Mouse (Mus musculus) testis, postnatal 10 days (tissue): ENCODE results near the gene Jsrp1.

ENCODE experiments used
- DNase-seq: peaks from one replicate; pipeline ENCODE4 v3.0.0; 2021; ENCODE audit warnings: low spot score

Gene Jsrp1

GRCm38 (mm10) chr10:80813366-80813765 lies at the start of gene Jsrp1:
TSS of gene Jsrp1 (minus strand) at chr10:80813498.
- no peak for DNase-seq

GRCm38 (mm10) chr10:80862305-80862704 lies 49.0 kb upstream of the Jsrp1 start:
- no peak for DNase-seq

DNA sequence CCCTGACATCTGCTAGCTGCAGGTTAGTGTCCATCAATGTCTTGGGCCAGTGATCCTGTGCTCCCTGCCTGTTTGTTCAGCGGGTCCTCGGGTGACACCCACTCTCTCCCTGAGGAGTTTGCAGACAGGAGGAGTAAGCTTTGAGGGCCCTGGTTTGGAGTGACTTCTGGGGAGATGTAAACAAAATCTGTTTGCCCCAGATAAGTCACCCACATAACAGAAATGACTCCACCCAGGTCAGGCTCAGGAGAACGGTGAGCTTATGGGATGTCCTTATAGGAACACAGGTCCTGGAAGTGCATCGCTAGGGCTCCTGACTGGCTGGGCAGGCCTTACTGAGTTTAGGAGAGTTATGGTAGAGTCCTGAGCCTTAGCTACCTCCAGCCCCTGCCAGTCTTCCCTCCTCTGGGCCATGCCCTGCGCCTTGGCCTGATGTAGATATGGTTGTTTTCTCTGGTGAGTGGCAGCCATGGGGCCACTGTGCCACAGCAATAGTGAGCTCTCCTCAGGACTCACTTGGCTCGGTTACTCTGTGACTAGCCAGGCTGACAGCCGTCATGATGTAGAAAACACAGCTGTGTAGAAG lies 45.1 kb upstream of the Jsrp1 start:
- no peak for DNase-seq

- DNase-seq: no peak
These were observed 44.5 kb upstream of the Jsrp1 start for GRCm38 (mm10) chr10:80857848-80858247.

DNA sequence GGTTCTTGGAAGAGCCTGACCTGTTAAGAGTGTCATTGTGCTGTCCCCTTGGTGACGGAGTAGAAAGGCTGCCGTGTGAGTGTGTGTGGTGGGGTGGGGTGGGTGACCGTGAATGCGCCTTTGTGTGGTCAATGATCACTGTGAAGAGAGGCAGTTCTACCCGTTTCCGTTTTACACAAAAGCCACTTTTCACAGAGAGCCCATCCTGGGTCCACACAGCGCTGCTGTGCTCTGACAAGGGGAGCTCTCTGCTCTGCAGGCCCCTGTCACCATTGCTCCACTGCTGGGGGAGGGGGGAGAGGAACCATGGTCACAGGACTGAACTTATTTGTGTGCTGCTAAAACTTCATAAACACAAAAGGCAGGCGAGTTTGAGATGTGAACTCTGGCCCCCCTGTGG lies 44.1 kb upstream of the Jsrp1 start:
- DNase-seq: no peak

DNA sequence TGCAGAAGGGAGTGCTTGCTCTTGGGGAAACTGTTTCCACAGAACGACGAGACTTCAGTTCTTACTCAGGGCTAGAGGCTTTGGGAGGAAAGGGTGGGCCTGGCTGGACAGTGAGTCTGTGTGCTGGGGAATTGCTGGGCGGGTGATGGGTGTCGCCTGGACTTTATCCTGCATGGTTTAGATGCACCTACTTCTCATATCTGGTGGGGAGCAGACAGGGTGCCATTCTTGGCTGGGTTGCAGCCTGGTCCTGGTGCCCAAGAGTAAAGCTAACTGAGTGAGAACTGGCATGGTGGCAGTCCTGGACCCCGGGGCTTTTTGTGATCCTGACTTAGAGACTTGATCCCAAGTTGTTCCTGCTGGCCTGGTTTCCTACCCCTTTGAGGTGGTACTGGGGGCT lies 43.6 kb upstream of the Jsrp1 start:
- DNase-seq: no peak

- DNase-seq: no peak
These were observed 43.0 kb upstream of the Jsrp1 start for GRCm38 (mm10) chr10:80856267-80856666.

DNA sequence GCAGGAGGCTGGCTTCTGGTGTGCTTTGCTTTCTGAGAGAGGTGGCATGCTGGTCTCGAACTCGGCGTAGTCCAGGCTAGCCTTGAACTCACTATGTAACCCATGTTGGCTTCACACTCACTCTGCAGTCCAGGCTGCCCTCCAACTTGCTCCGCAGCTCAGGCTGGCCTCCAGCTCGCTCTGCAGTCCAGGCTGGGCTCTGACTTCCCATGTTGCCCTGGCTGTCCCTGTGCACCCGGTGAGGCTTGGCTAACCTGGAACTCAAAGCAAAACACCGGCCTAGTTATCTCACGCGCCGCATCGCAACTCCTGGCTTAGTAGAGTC lies 42.4 kb upstream of the Jsrp1 start:
- no peak for DNase-seq

DNA sequence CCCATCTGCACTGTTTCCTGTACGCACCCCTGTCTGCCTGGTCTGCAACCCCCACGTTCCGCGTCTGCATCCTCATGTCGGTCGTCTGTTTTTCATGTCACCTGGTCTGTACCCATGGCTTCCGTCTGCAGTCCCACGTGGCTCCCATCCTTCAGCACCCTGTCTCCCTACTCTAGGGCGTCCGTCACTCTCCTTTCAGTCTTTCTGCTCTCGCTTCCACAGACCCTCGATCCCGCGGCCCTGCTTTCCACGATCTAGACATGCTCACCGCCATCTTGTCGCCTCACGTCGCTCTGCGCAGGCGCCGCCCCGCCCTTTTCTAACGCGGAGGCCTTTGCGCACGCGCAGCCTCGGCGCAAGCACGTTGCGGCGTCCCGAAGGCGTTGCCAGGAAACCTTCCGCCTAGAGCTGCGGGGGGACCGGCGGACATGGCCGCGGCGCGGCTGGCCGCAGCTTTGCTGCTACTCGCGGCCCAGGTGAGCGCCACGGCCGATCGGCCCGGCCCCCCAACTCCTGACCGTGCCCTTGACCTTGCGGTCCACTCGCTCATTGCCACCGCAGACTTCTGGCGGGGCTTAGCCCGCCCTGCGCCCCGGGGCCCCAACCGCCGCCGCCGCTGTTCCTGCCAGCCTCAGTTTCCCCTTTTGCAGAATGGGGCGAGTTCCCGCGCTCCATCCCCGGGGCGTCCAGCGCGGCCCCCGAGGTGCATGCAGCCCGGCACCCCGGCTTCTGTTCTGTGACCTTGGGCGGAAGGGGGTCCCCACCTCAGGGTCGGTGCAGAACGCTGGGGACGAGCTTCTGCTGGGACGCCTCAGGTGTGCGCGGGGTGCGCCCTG lies 41.8 kb upstream of the Jsrp1 start, which contains the start of the genes Lsm7 and Sppl2b:
Gene Lsm7 (minus strand): TSS at position 297 of the 836 bp plus-strand sequence.
Gene Sppl2b (plus strand): TSS at position 363 of the 836 bp plus-strand sequence.
- DNase-seq: peak; percentile 99

GRCm38 (mm10) chr10:80848571-80848970 lies 35.3 kb upstream of the Jsrp1 start:
- DNase-seq: peak; percentile 76

DNA sequence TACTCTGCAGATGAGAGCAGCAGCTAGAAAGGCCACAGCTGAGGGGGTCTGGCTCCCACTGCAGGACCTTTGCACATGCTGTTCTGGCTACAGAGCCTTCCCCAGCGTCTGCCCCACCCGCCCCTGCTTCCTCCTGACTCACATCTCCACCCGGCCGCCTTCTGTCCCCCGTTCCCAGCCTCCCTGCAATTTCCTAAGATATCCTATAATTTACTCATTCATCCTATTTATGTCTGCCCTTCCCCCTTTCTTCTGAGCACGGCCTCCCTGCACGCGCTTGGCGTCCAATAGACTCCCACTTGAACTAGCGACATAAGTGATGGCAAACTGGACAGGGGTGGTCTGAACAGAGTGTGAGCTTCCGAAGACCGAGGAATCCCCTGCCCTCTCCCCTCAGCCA lies 32.4 kb upstream of the Jsrp1 start:
- DNase-seq: no peak

- DNase-seq: no peak
These were observed 31.9 kb upstream of the Jsrp1 start for GRCm38 (mm10) chr10:80845055-80845693.

- no peak for DNase-seq
These were observed 30.7 kb upstream of the Jsrp1 start, which contains the start of gene Lingo3 for GRCm38 (mm10) chr10:80843931-80844547. TSS of gene Lingo3 (minus strand) at chr10:80844039.

GRCm38 (mm10) chr10:80843087-80843930 lies 30.0 kb upstream of the Jsrp1 start:
- DNase-seq: no peak

DNA sequence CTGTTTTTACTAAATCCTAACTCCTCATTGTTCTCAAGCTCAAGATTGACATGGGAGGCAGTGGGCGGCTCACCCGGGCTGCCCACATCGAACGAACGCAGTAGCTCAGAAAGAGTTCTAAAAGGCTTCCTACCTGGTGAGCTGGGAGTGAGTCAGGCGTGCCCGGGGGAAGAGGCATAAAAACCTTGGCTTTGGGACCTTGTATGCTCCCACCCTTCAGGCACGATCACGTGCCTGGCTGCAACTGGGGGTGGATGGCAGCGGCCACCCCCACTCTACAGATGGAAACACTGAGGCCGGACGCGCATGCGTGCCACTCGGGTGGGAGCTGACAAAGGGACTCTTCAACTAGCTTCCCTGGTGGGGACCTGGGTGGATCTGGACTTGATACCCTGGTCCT lies 29.0 kb upstream of the Jsrp1 start:
- DNase-seq: no peak

DNA sequence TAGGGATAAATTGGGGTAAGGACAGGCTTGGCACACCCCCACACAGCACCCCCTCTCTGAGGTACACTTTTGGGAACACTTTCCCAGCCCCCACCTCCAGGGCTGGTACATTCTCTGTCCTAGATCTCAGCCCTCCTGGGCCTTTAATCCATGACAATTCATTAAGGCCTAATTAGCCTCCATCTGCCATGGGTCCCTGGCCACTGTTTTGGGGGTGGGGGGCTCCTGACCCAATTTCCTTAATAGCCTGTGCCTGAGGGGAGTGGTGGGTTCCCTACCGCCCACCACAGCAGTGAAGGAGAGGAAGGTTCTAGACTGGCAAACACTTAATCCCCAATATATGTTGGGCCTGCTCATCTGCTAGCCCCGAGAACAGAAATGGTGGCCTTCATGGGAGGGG lies 28.4 kb upstream of the Jsrp1 start:
- no peak for DNase-seq

- no peak for DNase-seq
These were observed 26.6 kb upstream of the Jsrp1 start for GRCm38 (mm10) chr10:80839848-80840247.

DNA sequence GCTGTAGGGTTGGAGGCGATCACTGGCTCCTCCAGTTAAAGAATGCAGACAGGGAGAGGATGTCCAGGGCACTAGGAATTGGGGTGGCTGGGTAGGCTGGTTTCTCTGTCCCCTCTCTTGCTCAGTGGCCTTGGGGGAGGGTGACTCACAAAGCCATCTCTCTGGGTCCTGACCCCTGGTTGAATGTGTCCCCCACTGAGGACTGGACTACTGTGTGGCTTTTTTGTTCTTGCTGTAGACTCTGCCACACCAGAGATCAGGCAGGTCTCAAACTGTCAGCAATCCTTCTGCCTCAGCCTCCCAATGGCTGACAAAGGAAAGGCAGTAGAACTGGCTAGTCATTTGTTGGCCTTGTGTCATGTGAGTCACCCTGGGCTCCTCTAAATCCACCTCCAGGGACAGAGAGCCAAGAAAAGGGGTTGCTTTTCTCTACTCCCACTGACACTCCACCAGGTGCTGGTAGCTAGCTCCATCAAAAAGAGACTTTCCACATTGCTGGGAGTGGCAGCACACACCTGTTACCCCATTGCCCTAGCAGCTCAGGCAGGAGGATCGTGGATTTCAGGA lies 25.1 kb upstream of the Jsrp1 start:
- DNase-seq: no peak

DNA sequence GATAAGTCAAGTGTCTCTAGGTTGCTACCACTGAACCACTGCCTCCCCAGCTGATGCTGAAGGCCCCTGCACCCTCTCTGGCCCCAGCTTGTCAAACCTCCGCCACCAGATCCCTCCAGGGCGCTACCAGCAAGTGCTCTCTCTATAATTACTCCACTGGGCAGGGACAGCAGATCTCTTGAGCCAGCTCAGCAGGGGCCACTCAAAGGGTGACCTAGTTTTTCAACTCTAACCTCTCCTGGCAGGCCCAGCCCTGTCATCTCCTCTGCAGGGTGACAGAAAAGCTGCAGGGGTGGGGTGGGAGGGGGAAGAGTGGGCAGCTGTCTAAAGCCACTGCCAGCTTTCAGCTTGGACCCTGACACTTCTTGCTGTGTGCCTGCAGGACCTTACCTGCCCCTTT lies 24.5 kb upstream of the Jsrp1 start:
- DNase-seq: no peak

- DNase-seq: no peak
These were observed 23.7 kb upstream of the Jsrp1 start for GRCm38 (mm10) chr10:80836949-80837379.

DNA sequence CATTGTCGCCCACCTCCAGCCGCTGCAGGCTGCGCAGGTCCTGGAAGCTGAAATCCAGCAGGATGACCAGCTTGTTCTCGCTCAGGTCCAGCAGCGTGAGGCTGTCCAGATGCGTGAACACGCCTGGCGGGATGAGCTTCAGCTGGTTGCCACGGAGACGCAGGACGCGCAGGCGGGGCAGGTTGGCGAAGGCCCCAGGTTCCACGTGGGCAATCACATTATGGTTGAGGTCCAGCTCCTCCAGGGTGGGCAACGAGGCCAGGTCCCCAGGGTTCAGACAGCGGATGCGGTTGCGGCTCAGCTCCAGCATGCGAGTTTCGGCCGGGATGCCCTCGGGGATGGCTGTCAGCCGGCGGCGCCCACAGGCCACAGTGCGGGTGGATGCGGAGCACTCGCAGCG lies 22.3 kb upstream of the Jsrp1 start:
- DNase-seq: no peak
